Mouse (Mus musculus) R1 (cell line): ENCODE results near the gene Tmem52b.

ENCODE experiments used
- DNase-seq: peaks from one replicate; pipeline ENCODE4 v3.0.0-alpha.2; 2018; ENCODE audit warnings: low read depth, low spot score

The Tmem52b gene

GRCm38 (mm10) chr6:129530261-129530660, 17.9 kb downstream of the Tmem52b start:
- DNase-seq = no peak

GRCm38 (mm10) chr6:129532556-129532941, 20.2 kb downstream of the Tmem52b start:
- peak; percentile 66 for DNase-seq

- peak; percentile 77 for DNase-seq
Measured at GRCm38 (mm10) chr6:129532942-129533860, 20.8 kb downstream of the Tmem52b start, which contains the start of gene Gabarapl1. TSS of gene Gabarapl1 (plus strand) at chr6:129533160.

GRCm38 (mm10) chr6:129534057-129534456, 21.7 kb downstream of the Tmem52b start:
- DNase-seq = peak; percentile 13

GRCm38 (mm10) chr6:129534627-129535190, 22.4 kb downstream of the Tmem52b start:
- no peak for DNase-seq

GRCm38 (mm10) chr6:129535723-129536122, 23.4 kb downstream of the Tmem52b start:
- no peak for DNase-seq

- DNase-seq = no peak
Measured at GRCm38 (mm10) chr6:129538555-129538954, 26.2 kb downstream of the Tmem52b start.

GRCm38 (mm10) chr6:129541931-129542330, 29.6 kb downstream of the Tmem52b start:
- no peak for DNase-seq

- DNase-seq = no peak
Measured at GRCm38 (mm10) chr6:129542540-129542939, 30.2 kb downstream of the Tmem52b start.

- DNase-seq = peak; percentile 59
Measured at GRCm38 (mm10) chr6:129543709-129544606, 31.6 kb downstream of the Tmem52b start.

GRCm38 (mm10) chr6:129547277-129547676, 34.9 kb downstream of the Tmem52b start:
- DNase-seq = no peak

GRCm38 (mm10) chr6:129548009-129548408, 35.7 kb downstream of the Tmem52b start:
- no peak for DNase-seq

GRCm38 (mm10) chr6:129557298-129558023, 45.1 kb downstream of the Tmem52b start:
- DNase-seq = no peak

GRCm38 (mm10) chr6:129558946-129559640, 46.7 kb downstream of the Tmem52b start:
- peak; percentile 69 for DNase-seq

GRCm38 (mm10) chr6:129559641-129560027, 47.3 kb downstream of the Tmem52b start:
- no peak for DNase-seq

- DNase-seq = no peak
Measured at GRCm38 (mm10) chr6:129565257-129565656, 52.9 kb downstream of the Tmem52b start.
